Mouse (Mus musculus) left cerebral cortex, postnatal 4 days (tissue): Measurements from ENCODE around the gene Plekha5. TPM values are rescaled to one million over a fixed set of nuclear protein-coding genes. Genes with fewer than 3 reads are reported as not detected.
"Not testable (repeated sequence)": the region's sequence is repeated elsewhere in the genome, so short reads cannot be mapped to it uniquely, and the experiment has no call there.

Experiments used
- DNase-seq: peaks from one replicate; pipeline ENCODE4 v3.0.0-alpha.2; 2022
- intact Hi-C: fragments of 180-260 bp; cut with DNase I; formaldehyde crosslinking; loops from one replicate; pipeline ENCODE4 v1.15.1; 2025
- total RNA-seq, 2 experiments: library from RNA; stranded (reverse); gene quantifications; 2 replicates each; pipeline ENCODE4 v1.2.3; 2021

The Plekha5 gene
- total RNA-seq, 2 experiments from 2014 or later = 82.0 to 94.6 TPM

GRCm38 (mm10) chr6:140520961-140521360 lies 97.1 kb downstream of the Plekha5 start:
- intact Hi-C loops = no loop called here

GRCm38 (mm10) chr6:140521832-140522231 lies 98.0 kb downstream of the Plekha5 start:
- intact Hi-C loops = no loop called here
- DNase-seq = no peak

More at GRCm38 (mm10) chr6:140520961-140521360, 97.1 kb downstream of the Plekha5 start:
- DNase-seq = no peak

GRCm38 (mm10) chr6:140523600-140523999 lies 99.7 kb downstream of the Plekha5 start:
- DNase-seq = no peak
- intact Hi-C loops = no loop called here

GRCm38 (mm10) chr6:140528414-140528813 lies 104.6 kb downstream of the Plekha5 start:
- intact Hi-C loops = no loop called here
- DNase-seq = no peak

GRCm38 (mm10) chr6:140532858-140533257 lies 109.0 kb downstream of the Plekha5 start:
- DNase-seq, intact Hi-C loops: not testable (repeated sequence)

GRCm38 (mm10) chr6:140533606-140534005 lies 109.8 kb downstream of the Plekha5 start:
- no peak for DNase-seq
- intact Hi-C loops = no loop called here

GRCm38 (mm10) chr6:140535504-140535903 lies 111.7 kb downstream of the Plekha5 start:
- intact Hi-C loops = no loop called here
- DNase-seq = peak; percentile 45

- DNase-seq = no peak
- intact Hi-C loops = no loop called here
Measured at GRCm38 (mm10) chr6:140541919-140542318, 118.1 kb downstream of the Plekha5 start.

- no peak for DNase-seq
- intact Hi-C loops = no loop called here
Measured at GRCm38 (mm10) chr6:140543005-140543794, 119.3 kb downstream of the Plekha5 start.

- DNase-seq = no peak
- intact Hi-C loops = no loop called here
Measured at GRCm38 (mm10) chr6:140546095-140546494, 122.2 kb downstream of the Plekha5 start.

GRCm38 (mm10) chr6:140546648-140547201 lies 122.9 kb downstream of the Plekha5 start:
- intact Hi-C loops = no loop called here
- DNase-seq = no peak

- no peak for DNase-seq
- intact Hi-C loops = no loop called here
Measured at GRCm38 (mm10) chr6:140547203-140547944, 123.5 kb downstream of the Plekha5 start.

GRCm38 (mm10) chr6:140548082-140548769 lies 124.4 kb downstream of the Plekha5 start:
- DNase-seq = no peak
- intact Hi-C loops = no loop called here

GRCm38 (mm10) chr6:140550741-140551140 lies 126.9 kb downstream of the Plekha5 start:
- intact Hi-C loops = no loop called here
- DNase-seq = peak; percentile 53

- intact Hi-C loops = no loop called here
Measured at GRCm38 (mm10) chr6:140554261-140554660, 130.4 kb downstream of the Plekha5 start.

GRCm38 (mm10) chr6:140559411-140559810 lies 135.6 kb downstream of the Plekha5 start:
- intact Hi-C loops = no loop called here
- no peak for DNase-seq

More at GRCm38 (mm10) chr6:140554261-140554660, 130.4 kb downstream of the Plekha5 start:
- peak; percentile 31 for DNase-seq

GRCm38 (mm10) chr6:140561151-140561916 lies 137.5 kb downstream of the Plekha5 start:
- intact Hi-C loops = no loop called here

GRCm38 (mm10) chr6:140561917-140562590 lies 138.2 kb downstream of the Plekha5 start:
- intact Hi-C loops = no loop called here
- no peak for DNase-seq

More at GRCm38 (mm10) chr6:140561151-140561916, 137.5 kb downstream of the Plekha5 start:
- DNase-seq = no peak

- intact Hi-C loops = no loop called here
- DNase-seq = no peak
Measured at GRCm38 (mm10) chr6:140567199-140567598, 143.3 kb downstream of the Plekha5 start.
